Mouse (Mus musculus): ENCODE measurements around the gene Tmem97.

DNA sequence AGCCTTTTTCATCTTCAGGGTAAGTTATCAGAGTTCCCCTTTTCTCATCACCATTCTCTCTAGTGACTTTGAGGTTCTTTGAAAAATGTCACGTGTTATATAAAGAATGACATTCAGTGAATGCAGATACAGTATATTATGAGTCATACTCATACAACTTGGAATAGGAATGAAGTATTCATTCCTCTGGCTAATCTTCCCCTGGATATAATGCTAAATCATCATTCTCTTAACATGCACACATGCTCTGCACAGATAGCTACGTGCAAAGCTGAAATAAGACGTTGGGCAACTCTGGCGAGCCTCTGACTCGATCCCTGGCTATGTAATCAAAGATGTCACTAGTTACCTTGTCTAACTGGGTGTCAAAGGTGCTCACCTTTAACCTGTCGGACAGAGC, 21.3 kb upstream of the Tmem97 start:
- TF ChIP-seq CTCF (IDR thresholded peaks at IDR 0.05; ENCODE audit: insufficient read depth, low read length) = no peak
- no peak for TF ChIP-seq POLR2A (IDR thresholded peaks at IDR 0.05; ENCODE audit: borderline replicate concordance, extremely low read depth, low read depth, low read length)
